Mouse (Mus musculus): ENCODE data around the gene Map1s. TPM values are rescaled to one million over a fixed set of nuclear protein-coding genes. Genes with fewer than 3 reads are reported as not detected.
A peak's percentile ranks its signal among the peaks of the same experiment; 100 is the strongest.

Gene Map1s
- polyA plus RNA-seq, 1 experiment from 2014 or later = 67.7 TPM

- Histone ChIP-seq H3K9me3 (ENCODE audit: control insufficient read depth, low read length) (no peaks in the 10 kb centered on the region), H3K27me3 (replicated peaks; ENCODE audit: control insufficient read depth, insufficient read depth, low read length) (peaks cover 21% of the 10 kb centered on the region), H3K4me3 (replicated peaks; ENCODE audit: low read length) (no peak overlapping the region), H3K9ac (replicated peaks; ENCODE audit: low read depth, low read length) (no peak overlapping the region), H3K4me1 (replicated peaks; ENCODE audit: control insufficient read depth, insufficient read depth, low read length) (peaks cover 5% of the 10 kb centered on the region; the same call in 1 of the 2 replicates), H3K36me3 (ENCODE audit: control insufficient read depth, insufficient read depth) (no peaks in the 10 kb centered on the region), H3K4me2 (ENCODE audit: low read length) (peak overlapping the region; percentile 20; the same call in 1 of the 2 replicates), H3K27ac (ENCODE audit: low read length) (no peak overlapping the region)
- WGBS = 3% methylated on average over 15 of the region's 18 CpGs
- ATAC-seq = peak; percentile 22; the same call in 1 of the 2 replicates
These were observed 18.1 kb upstream of the Map1s start for GRCm38 (mm10) chr8:70887669-70888068.

- no peak for ATAC-seq
- Histone ChIP-seq H3K4me2 (ENCODE audit: low read length) (no peak overlapping the region), H3K4me3 (replicated peaks; ENCODE audit: low read length) (no peak overlapping the region), H3K27me3 (replicated peaks; ENCODE audit: control insufficient read depth, insufficient read depth, low read length) (peaks cover 30% of the 10 kb centered on the region), H3K9ac (replicated peaks; ENCODE audit: low read depth, low read length) (no peak overlapping the region), H3K36me3 (ENCODE audit: control insufficient read depth, insufficient read depth) (peaks cover 18% of the 10 kb centered on the region), H3K4me1 (replicated peaks; ENCODE audit: control insufficient read depth, insufficient read depth, low read length) (peaks cover 9% of the 10 kb centered on the region), H3K27ac (ENCODE audit: low read length) (no peak overlapping the region), H3K9me3 (ENCODE audit: control insufficient read depth, low read length) (no peaks in the 10 kb centered on the region)
- 93% methylated on average over 5 of the region's 5 CpGs for WGBS
These were observed 15.1 kb upstream of the Map1s start for GRCm38 (mm10) chr8:70890656-70891055.

GRCm38 (mm10) chr8:70891356-70891755, 14.4 kb upstream of the Map1s start:
- no peaks in the 10 kb centered on the region for H3K9me3 ChIP-seq (ENCODE audit: control insufficient read depth, low read length)
- no peak overlapping the region for H3K4me2 ChIP-seq (ENCODE audit: low read length)
- H3K4me3 ChIP-seq (replicated peaks; ENCODE audit: low read length) = no peak overlapping the region
- peaks cover 30% of the 10 kb centered on the region for H3K27me3 ChIP-seq (replicated peaks; ENCODE audit: control insufficient read depth, insufficient read depth, low read length)
- no peak overlapping the region for H3K27ac ChIP-seq (ENCODE audit: low read length)
- no peak for ATAC-seq
- 14% methylated on average over 16 of the region's 21 CpGs for WGBS
- H3K4me1 ChIP-seq (replicated peaks; ENCODE audit: control insufficient read depth, insufficient read depth, low read length) = peaks cover 15% of the 10 kb centered on the region
- H3K9ac ChIP-seq (replicated peaks; ENCODE audit: low read depth, low read length) = no peak overlapping the region
- peaks cover 19% of the 10 kb centered on the region for H3K36me3 ChIP-seq (ENCODE audit: control insufficient read depth, insufficient read depth)

- Histone ChIP-seq H3K9ac (replicated peaks; ENCODE audit: low read depth, low read length) (peak within 1 kb of the TSS; percentile 38), H3K4me3 (replicated peaks; ENCODE audit: low read length) (no peak within 1 kb of the TSS), H3K4me1 (replicated peaks; ENCODE audit: control insufficient read depth, insufficient read depth, low read length) (peaks cover 18% of the 10 kb centered on the region), H3K36me3 (ENCODE audit: control insufficient read depth, insufficient read depth) (peaks cover 19% of the 10 kb centered on the region), H3K27ac (ENCODE audit: low read length) (no peak within 1 kb of the TSS), H3K9me3 (ENCODE audit: control insufficient read depth, low read length) (no peaks in the 10 kb centered on the region), H3K27me3 (replicated peaks; ENCODE audit: control insufficient read depth, insufficient read depth, low read length) (peaks cover 30% of the 10 kb centered on the region), H3K4me2 (ENCODE audit: low read length) (peak within 1 kb of the TSS; percentile 21; the same call in 1 of the 2 replicates)
- no peak for ATAC-seq
- WGBS = 5% methylated on average over 80 of the region's 80 CpGs
These were observed 13.5 kb upstream of the Map1s start, which contains the start of gene Slc5a5 for GRCm38 (mm10) chr8:70892022-70892895. Slc5a5 (minus strand) TSS chr8:70892757.

GRCm38 (mm10) chr8:70892896-70893655, 12.7 kb upstream of the Map1s start:
- Histone ChIP-seq H3K4me1 (replicated peaks; ENCODE audit: control insufficient read depth, insufficient read depth, low read length) (peaks cover 20% of the 10 kb centered on the region), H3K27ac (ENCODE audit: low read length) (no peak overlapping the region), H3K27me3 (replicated peaks; ENCODE audit: control insufficient read depth, insufficient read depth, low read length) (peaks cover 30% of the 10 kb centered on the region), H3K4me3 (replicated peaks; ENCODE audit: low read length) (no peak overlapping the region), H3K9ac (replicated peaks; ENCODE audit: low read depth, low read length) (no peak overlapping the region), H3K4me2 (ENCODE audit: low read length) (no peak overlapping the region; the same call in 1 of the 2 replicates), H3K9me3 (ENCODE audit: control insufficient read depth, low read length) (no peaks in the 10 kb centered on the region), H3K36me3 (ENCODE audit: control insufficient read depth, insufficient read depth) (peaks cover 19% of the 10 kb centered on the region)
- WGBS = 33% methylated on average over 20 of the region's 20 CpGs
- ATAC-seq = no peak

- peaks cover 30% of the 10 kb centered on the region for H3K27me3 ChIP-seq (replicated peaks; ENCODE audit: control insufficient read depth, insufficient read depth, low read length)
- WGBS = 30% methylated on average over 12 of the region's 12 CpGs
- H3K27ac ChIP-seq (ENCODE audit: low read length) = no peak overlapping the region
- H3K4me2 ChIP-seq (ENCODE audit: low read length) = no peak overlapping the region
- ATAC-seq = no peak
- peaks cover 26% of the 10 kb centered on the region for H3K4me1 ChIP-seq (replicated peaks; ENCODE audit: control insufficient read depth, insufficient read depth, low read length)
- H3K9me3 ChIP-seq (ENCODE audit: control insufficient read depth, low read length) = no peaks in the 10 kb centered on the region
- H3K4me3 ChIP-seq (replicated peaks; ENCODE audit: low read length) = no peak overlapping the region
- peaks cover 19% of the 10 kb centered on the region for H3K36me3 ChIP-seq (ENCODE audit: control insufficient read depth, insufficient read depth)
- H3K9ac ChIP-seq (replicated peaks; ENCODE audit: low read depth, low read length) = no peak overlapping the region
These were observed 11.9 kb upstream of the Map1s start for GRCm38 (mm10) chr8:70893656-70894384.

GRCm38 (mm10) chr8:70894385-70894720, 11.4 kb upstream of the Map1s start:
- H3K4me3 ChIP-seq (replicated peaks; ENCODE audit: low read length) = no peak overlapping the region
- H3K27me3 ChIP-seq (replicated peaks; ENCODE audit: control insufficient read depth, insufficient read depth, low read length) = peaks cover 30% of the 10 kb centered on the region
- H3K9ac ChIP-seq (replicated peaks; ENCODE audit: low read depth, low read length) = no peak overlapping the region
- H3K4me1 ChIP-seq (replicated peaks; ENCODE audit: control insufficient read depth, insufficient read depth, low read length) = peaks cover 26% of the 10 kb centered on the region
- no peaks in the 10 kb centered on the region for H3K9me3 ChIP-seq (ENCODE audit: control insufficient read depth, low read length)
- no peak overlapping the region for H3K27ac ChIP-seq (ENCODE audit: low read length)
- 52% methylated on average over 2 of the region's 2 CpGs for WGBS
- no peak overlapping the region for H3K4me2 ChIP-seq (ENCODE audit: low read length)
- no peak for ATAC-seq
- peaks cover 19% of the 10 kb centered on the region for H3K36me3 ChIP-seq (ENCODE audit: control insufficient read depth, insufficient read depth)

- Histone ChIP-seq H3K9ac (replicated peaks; ENCODE audit: low read depth, low read length) (no peak overlapping the region), H3K4me3 (replicated peaks; ENCODE audit: low read length) (no peak overlapping the region), H3K4me1 (replicated peaks; ENCODE audit: control insufficient read depth, insufficient read depth, low read length) (peaks cover 26% of the 10 kb centered on the region), H3K27ac (ENCODE audit: low read length) (no peak overlapping the region), H3K36me3 (ENCODE audit: control insufficient read depth, insufficient read depth) (peaks cover 19% of the 10 kb centered on the region), H3K27me3 (replicated peaks; ENCODE audit: control insufficient read depth, insufficient read depth, low read length) (peaks cover 30% of the 10 kb centered on the region), H3K4me2 (ENCODE audit: low read length) (no peak overlapping the region), H3K9me3 (ENCODE audit: control insufficient read depth, low read length) (no peaks in the 10 kb centered on the region)
- ATAC-seq = no peak
- 90% methylated on average over 8 of the region's 8 CpGs for WGBS
These were observed 10.8 kb upstream of the Map1s start for GRCm38 (mm10) chr8:70894771-70895545.

All from forebrain, embryonic 16.5 days (tissue).